Mouse (Mus musculus): ENCODE data around the gene Lrig2.

GRCm38 (mm10) chr3:104434246-104434696, 77.4 kb downstream of the Lrig2 start:
- TF ChIP-seq CTCF (IDR thresholded peaks at IDR 0.05; ENCODE audit: low read depth) (0 out of 2 replicates have a peak, but pooled peaks have one; percentile 7), EP300 (IDR thresholded peaks at IDR 0.05; ENCODE audit: low read depth) (no peak)

Measured in liver, postnatal 0 days (tissue).